Mouse (Mus musculus) heart, postnatal 0 days (tissue): ENCODE results near the gene Mcur1. TPM values are rescaled to one million over a fixed set of nuclear protein-coding genes. Genes with fewer than 3 reads are reported as not detected.
A peak's percentile ranks its signal among the peaks of the same experiment; 100 is the strongest.

Experiments used
- ATAC-seq: fragments of 200-750 bp; cut with Nextera tagmentation; 2 replicates; pipeline ENCODE4 v1.8.0; 2017; ENCODE audit warnings: low read depth, moderate number of reproducible peaks, moderate library complexity; ENCODE audit not compliant: insufficient read depth
- DNase-seq: peaks from one replicate; pipeline ENCODE4 v3.0.0-alpha.2; 2016; ENCODE audit warnings: low spot score
- H3K27ac ChIP-seq: fragments of 300-500 bp; sonication (generic); 2 replicates; pipeline ENCODE4 v1.5.1; 2014; ENCODE audit warnings: low read depth, mild to moderate bottlenecking
- H3K27me3 ChIP-seq: fragments of 300-500 bp; sonication (generic); 2 replicates; pipeline ENCODE4 v1.6.1; 2014; ENCODE audit warnings: low read length, mixed read lengths; ENCODE audit not compliant: control insufficient read depth, insufficient read depth
- H3K36me3 ChIP-seq: fragments of 300-500 bp; sonication (generic); replicated peaks from 2 replicates; pipeline ENCODE4 v1.6.1; 2014; ENCODE audit warnings: low read length, mixed read lengths; ENCODE audit not compliant: control insufficient read depth, insufficient read depth
- H3K4me1 ChIP-seq: fragments of 300-500 bp; sonication (generic); 2 replicates; pipeline ENCODE4 v1.6.1; 2014; ENCODE audit warnings: antibody characterized with exemption; ENCODE audit not compliant: control insufficient read depth, insufficient read depth
- H3K4me2 ChIP-seq: fragments of 300-500 bp; sonication (generic); 2 replicates; pipeline ENCODE4 v1.6.1; 2014; ENCODE audit warnings: low read depth, mild to moderate bottlenecking, low read length, moderate library complexity
- H3K4me3 ChIP-seq: fragments of 300-500 bp; sonication (generic); 2 replicates; pipeline ENCODE4 v1.5.1; 2014; ENCODE audit warnings: low read depth, low read length
- H3K9ac ChIP-seq: fragments of 300-500 bp; sonication (generic); replicated peaks from 2 replicates; pipeline ENCODE4 v1.6.1; 2014; ENCODE audit warnings: low read depth, low read length, mixed read lengths
- H3K9me3 ChIP-seq: fragments of 300-500 bp; sonication (generic); replicated peaks from 2 replicates; pipeline ENCODE4 v1.6.1; 2016; ENCODE audit warnings: low read length; ENCODE audit not compliant: control insufficient read depth
- CTCF ChIP-seq: IDR thresholded peaks from 2 replicates; pipeline ENCODE4 v1.5.1; 2016; ENCODE audit warnings: antibody characterized with exemption, control low read depth, low read depth
- EP300 ChIP-seq: IDR thresholded peaks from 2 replicates; pipeline ENCODE4 v1.6.1; 2016; ENCODE audit warnings: antibody characterized with exemption, low read depth
- WGBS: fragments of 180-500 bp; shearing (Covaris S2); extraction: QIAGEN DNeasy Blood & Tissue Kit; methylation state at CpG from one replicate; pipeline ENCODE4 v1.1.7; 2014; 5-methylcytosine and 5-hydroxymethylcytosine counted together
- polyA plus RNA-seq: library from polyadenylated mRNA; unstranded; fragments of >200 nt; fragmentation: Nextera tagmentation; extraction: Ambion mirVana; gene quantifications from 2 replicates; pipeline ENCODE4 v1.2.1, GENCODE M21; 2015
- total RNA-seq: library from RNA; depleted of rRNA; stranded (reverse); fragments of >200 nt; gene quantifications from 2 replicates; pipeline ENCODE4 v1.2.3, GENCODE M21; 2014; ENCODE audit warnings: low replicate concordance

Mcur1 gene
- total and polyA plus RNA-seq, 2 experiments from 2014 or later, result 24.9 to 40.1 TPM

GRCm38 (mm10) chr13:43501601-43502000, 58.4 kb downstream of the Mcur1 start:
- Histone ChIP-seq H3K27ac (no peak overlapping the region), H3K9me3 (no peaks in the 10 kb centered on the region), H3K9ac (no peak overlapping the region), H3K4me1 (peaks cover 5% of the 10 kb centered on the region; the same call in 1 of the 2 replicates), H3K27me3 (no peaks in the 10 kb centered on the region), H3K4me3 (no peak overlapping the region), H3K36me3 (no peaks in the 10 kb centered on the region), H3K4me2 (no peak overlapping the region)
- WGBS, result 85% methylated on average over 5 of the region's 5 CpGs
- DNase-seq (no peak), ATAC-seq (no peak)
- TF ChIP-seq CTCF, result no peak
- no peak for TF ChIP-seq EP300

GRCm38 (mm10) chr13:43500483-43500850, 59.5 kb downstream of the Mcur1 start:
- Histone ChIP-seq H3K27me3 (no peaks in the 10 kb centered on the region), H3K36me3 (no peaks in the 10 kb centered on the region)
- 93% methylated on average over 4 of the region's 4 CpGs for WGBS

GRCm38 (mm10) chr13:43499731-43500482, 60.1 kb downstream of the Mcur1 start:
- no peak overlapping the region for H3K4me2 ChIP-seq
- DNase-seq, result no peak

More at GRCm38 (mm10) chr13:43500483-43500850, 59.5 kb downstream of the Mcur1 start:
- H3K9me3 ChIP-seq, result no peaks in the 10 kb centered on the region
- H3K4me1 ChIP-seq, result peaks cover 5% of the 10 kb centered on the region; the same call in 1 of the 2 replicates
- no peak overlapping the region for H3K4me2 ChIP-seq
- no peak overlapping the region for H3K27ac ChIP-seq
- no peak overlapping the region for H3K4me3 ChIP-seq
- DNase-seq (no peak), ATAC-seq (no peak)
- TF ChIP-seq CTCF, result no peak
- no peak for TF ChIP-seq EP300
- H3K9ac ChIP-seq, result no peak overlapping the region

GRCm38 (mm10) chr13:43498849-43499248, 61.1 kb downstream of the Mcur1 start:
- WGBS, result 50% methylated on average over 14 of the region's 14 CpGs
- DNase-seq (peak; percentile 75), ATAC-seq (peak; percentile 83)
- TF ChIP-seq CTCF (no peak), EP300 (peak; percentile 80)
- Histone ChIP-seq H3K9ac (no peak overlapping the region), H3K27ac (no peak overlapping the region), H3K4me2 (no peak overlapping the region), H3K27me3 (no peaks in the 10 kb centered on the region), H3K9me3 (no peaks in the 10 kb centered on the region), H3K4me1 (peaks cover 5% of the 10 kb centered on the region; the same call in 1 of the 2 replicates), H3K4me3 (no peak overlapping the region), H3K36me3 (no peaks in the 10 kb centered on the region)

More at GRCm38 (mm10) chr13:43499731-43500482, 60.1 kb downstream of the Mcur1 start:
- no peak overlapping the region for H3K27ac ChIP-seq
- H3K27me3 ChIP-seq, result no peaks in the 10 kb centered on the region
- no peaks in the 10 kb centered on the region for H3K36me3 ChIP-seq
- no peak overlapping the region for H3K4me3 ChIP-seq
- no peak overlapping the region for H3K9ac ChIP-seq
- TF ChIP-seq EP300 (no peak), CTCF (no peak)
- H3K4me1 ChIP-seq, result peaks cover 5% of the 10 kb centered on the region; the same call in 1 of the 2 replicates
- WGBS, result 71% methylated on average over 7 of the region's 7 CpGs
- H3K9me3 ChIP-seq, result no peaks in the 10 kb centered on the region
- ATAC-seq, result no peak

GRCm38 (mm10) chr13:43497769-43498168, 62.2 kb downstream of the Mcur1 start:
- H3K4me3 ChIP-seq, result no peak overlapping the region

GRCm38 (mm10) chr13:43496660-43497059, 63.3 kb downstream of the Mcur1 start:
- no peak for TF ChIP-seq EP300
- TF ChIP-seq CTCF, result no peak
- Histone ChIP-seq H3K27ac (no peak overlapping the region), H3K4me3 (no peak overlapping the region), H3K27me3 (no peaks in the 10 kb centered on the region), H3K4me2 (no peak overlapping the region), H3K9ac (no peak overlapping the region), H3K4me1 (no peaks in the 10 kb centered on the region), H3K36me3 (no peaks in the 10 kb centered on the region), H3K9me3 (no peaks in the 10 kb centered on the region)
- no peak for DNase-seq
- 14% methylated on average over 2 of the region's 2 CpGs for WGBS
- ATAC-seq, result no peak

More at GRCm38 (mm10) chr13:43497769-43498168, 62.2 kb downstream of the Mcur1 start:
- peak; percentile 7; the same call in 1 of the 2 replicates for TF ChIP-seq CTCF
- TF ChIP-seq EP300, result no peak
- Histone ChIP-seq H3K9ac (no peak overlapping the region), H3K4me2 (no peak overlapping the region), H3K4me1 (no peaks in the 10 kb centered on the region), H3K27me3 (no peaks in the 10 kb centered on the region), H3K36me3 (no peaks in the 10 kb centered on the region), H3K27ac (no peak overlapping the region), H3K9me3 (no peaks in the 10 kb centered on the region)
- no peak for DNase-seq
- no peak for ATAC-seq
- WGBS, result 95% methylated on average over 3 of the region's 3 CpGs
